Mouse (Mus musculus) CH12.LX (cell line): ENCODE results near the gene Stub1. TPM values are rescaled to one million over a fixed set of nuclear protein-coding genes. Genes with fewer than 3 reads are reported as not detected.

Source experiments
- DNase-seq: peaks from one replicate; pipeline ENCODE4 v3.0.0-alpha.2; 2013; ENCODE audit errors: extremely low read depth
- H3K27ac ChIP-seq: 2 replicates; pipeline ENCODE4 v1.5.1; 2012; ENCODE audit warnings: low read depth, mild to moderate bottlenecking, control low read depth, moderate library complexity; ENCODE audit not compliant: insufficient read depth
- H3K27me3 ChIP-seq: replicated peaks from 2 replicates; pipeline ENCODE3; 2012; ENCODE audit warnings: inconsistent platforms
- H3K36me3 ChIP-seq, 2 experiments: replicated peaks in 1 of 2; 2 replicates each; pipeline versions ENCODE3 to v1.6.1; 2012; ENCODE audit warnings: inconsistent platforms in 1 of 2, low read length in 1 of 2, mild to moderate bottlenecking in 1 of 2, mixed read lengths in 1 of 2, moderate library complexity in 1 of 2; ENCODE audit not compliant: control insufficient read depth in 1 of 2, insufficient read depth in 1 of 2
- H3K4me1 ChIP-seq, 2 experiments: 2 replicates each; pipeline ENCODE4 v1.6.1; 2012; ENCODE audit warnings: inconsistent platforms in 1 of 2, moderate library complexity in 1 of 2; ENCODE audit not compliant: insufficient read depth in 2 of 2, control insufficient read depth in 1 of 2
- H3K4me2 ChIP-seq: 2 replicates; pipeline ENCODE4 v1.6.1; 2012; ENCODE audit warnings: low read depth, mild to moderate bottlenecking, control low read depth; ENCODE audit not compliant: poor library complexity, insufficient read depth, severe bottlenecking
- H3K4me3 ChIP-seq, 3 experiments: fragments of 150-350 bp in 1 of 3; sonication (generic) in 1 of 3; replicated peaks in 1 of 3; 2 replicates each; pipeline versions ENCODE3 to v1.5.1; 2011 to 2012; ENCODE audit warnings: low read depth in 2 of 3, low read length in 2 of 3, mild to moderate bottlenecking in 2 of 3, moderate library complexity in 2 of 3, control low read depth in 1 of 3, improper control_type of control experiment in 1 of 3, inconsistent platforms in 1 of 3, mixed read lengths in 1 of 3; ENCODE audit not compliant: poor library complexity in 1 of 3
- H3K79me2 ChIP-seq: replicated peaks from 2 replicates; pipeline ENCODE4 v1.6.1; 2012; ENCODE audit warnings: mild to moderate bottlenecking, moderate library complexity; ENCODE audit not compliant: control insufficient read depth, poor library complexity, insufficient read depth, severe bottlenecking; ENCODE audit errors: extremely low read depth
- H3K9ac ChIP-seq: 2 replicates; pipeline ENCODE4 v1.6.1; 2012; ENCODE audit warnings: low read depth, mild to moderate bottlenecking, control low read depth, moderate library complexity; ENCODE audit not compliant: insufficient read depth
- H3K9me3 ChIP-seq: replicated peaks from 2 replicates; pipeline ENCODE3; 2012; ENCODE audit warnings: low read length, inconsistent platforms, mixed read lengths
- BHLHE40 ChIP-seq: IDR thresholded peaks from 2 replicates; pipeline ENCODE4 v1.6.1; 2011; ENCODE audit warnings: mild to moderate bottlenecking, low read depth, low read length, improper control_type of control experiment
- CHD1 ChIP-seq: IDR thresholded peaks from 2 replicates; pipeline ENCODE4 v1.6.1; 2012; ENCODE audit warnings: low read depth, low read length, improper control_type of control experiment, inconsistent platforms
- CHD2 ChIP-seq: IDR thresholded peaks from 2 replicates; pipeline ENCODE4 v1.6.1; 2011; ENCODE audit warnings: low read length, improper control_type of control experiment
- CTCF ChIP-seq, 2 experiments: IDR thresholded peaks in 1 of 2; conservative IDR thresholded peaks in 1 of 2; 2 replicates each; pipeline ENCODE4 v1.5.1; 2011 to 2012; ENCODE audit warnings: low read depth in 2 of 2, low read length in 2 of 2, improper control_type of control experiment in 1 of 2, inconsistent platforms in 1 of 2, mild to moderate bottlenecking in 1 of 2, moderate library complexity in 1 of 2
- E2F4 ChIP-seq: IDR thresholded peaks from 2 replicates; pipeline ENCODE4 v1.6.1; 2011; ENCODE audit warnings: low read depth, low read length, improper control_type of control experiment; ENCODE audit not compliant: insufficient replicate concordance
- ELF1 ChIP-seq: IDR thresholded peaks from 2 replicates; pipeline ENCODE4 v1.6.1; 2014; ENCODE audit warnings: low read depth, mild to moderate bottlenecking, inconsistent platforms, low read length, improper control_type of control experiment
- EP300 ChIP-seq: IDR thresholded peaks from 2 replicates; pipeline ENCODE4 v1.6.1; 2011; ENCODE audit warnings: low read length, improper control_type of control experiment
- ETS1 ChIP-seq: conservative IDR thresholded peaks from 2 replicates; pipeline ENCODE4 v1.6.1; 2012; ENCODE audit warnings: low read depth, mild to moderate bottlenecking, inconsistent platforms, low read length, improper control_type of control experiment, moderate library complexity
- GABPA ChIP-seq: IDR thresholded peaks from 2 replicates; pipeline ENCODE4 v1.6.1; 2012; ENCODE audit warnings: low read depth, low read length, improper control_type of control experiment, inconsistent platforms; ENCODE audit not compliant: insufficient replicate concordance
- HCFC1 ChIP-seq: IDR thresholded peaks from 2 replicates; pipeline ENCODE4 v1.6.1; 2012; ENCODE audit warnings: low read depth, mild to moderate bottlenecking, inconsistent platforms, low read length, improper control_type of control experiment
- IRF4 ChIP-seq: IDR thresholded peaks from 2 replicates; pipeline ENCODE4 v1.6.1; 2014; ENCODE audit warnings: low read depth, mild to moderate bottlenecking, inconsistent platforms, low read length, improper control_type of control experiment
- JUN ChIP-seq: IDR thresholded peaks from 2 replicates; pipeline ENCODE4 v1.6.1; 2011; ENCODE audit warnings: low read depth, mild to moderate bottlenecking, low read length, improper control_type of control experiment, moderate library complexity; ENCODE audit not compliant: insufficient read depth
- JUND ChIP-seq: conservative IDR thresholded peaks from 2 replicates; pipeline ENCODE4 v1.6.1; 2011; ENCODE audit warnings: low read depth, low read length, improper control_type of control experiment
- KAT2A ChIP-seq: IDR thresholded peaks from 2 replicates; pipeline ENCODE4 v1.6.1; 2012; ENCODE audit warnings: low read length, improper control_type of control experiment, inconsistent platforms; ENCODE audit not compliant: insufficient replicate concordance
- MAFK ChIP-seq: IDR thresholded peaks from 2 replicates; pipeline ENCODE4 v1.6.1; 2011; ENCODE audit warnings: low read length, improper control_type of control experiment; ENCODE audit not compliant: insufficient replicate concordance
- MAX ChIP-seq: IDR thresholded peaks from 2 replicates; pipeline ENCODE4 v1.6.1; 2011; ENCODE audit warnings: low read length, improper control_type of control experiment
- MAZ ChIP-seq: IDR thresholded peaks from 2 replicates; pipeline ENCODE4 v1.6.1; 2012; ENCODE audit warnings: low read depth, mild to moderate bottlenecking, inconsistent platforms, low read length, improper control_type of control experiment, moderate library complexity
- MEF2A ChIP-seq: IDR thresholded peaks from 2 replicates; pipeline ENCODE4 v1.6.1; 2014; ENCODE audit warnings: low read depth, mild to moderate bottlenecking, inconsistent platforms, low read length, improper control_type of control experiment, borderline replicate concordance
- MXI1 ChIP-seq: IDR thresholded peaks from 2 replicates; pipeline ENCODE4 v1.6.1; 2011; ENCODE audit warnings: mild to moderate bottlenecking, low read depth, low read length, improper control_type of control experiment
- MYC ChIP-seq: IDR thresholded peaks from 2 replicates; pipeline ENCODE4 v1.6.1; 2011; ENCODE audit warnings: low read depth, mild to moderate bottlenecking, improper control_type of control experiment, low read length
- NELFE ChIP-seq: IDR thresholded peaks from 2 replicates; pipeline ENCODE4 v1.6.1; 2011; ENCODE audit warnings: low read depth, low read length, improper control_type of control experiment
- NRF1 ChIP-seq: IDR thresholded peaks from 2 replicates; pipeline ENCODE4 v1.6.1; 2014; ENCODE audit warnings: low read depth, mild to moderate bottlenecking, inconsistent platforms, low read length, improper control_type of control experiment, moderate library complexity
- PAX5 ChIP-seq: IDR thresholded peaks from 2 replicates; pipeline ENCODE4 v1.6.1; 2012; ENCODE audit warnings: low read length, inconsistent platforms, mixed read lengths
- POLR2A ChIP-seq: IDR thresholded peaks from 2 replicates; pipeline ENCODE4 v1.6.1; 2011; ENCODE audit warnings: low read depth, mild to moderate bottlenecking, improper control_type of control experiment, low read length
- POLR2AphosphoS2 ChIP-seq: IDR thresholded peaks from 2 replicates; pipeline ENCODE4 v1.6.1; 2011; ENCODE audit warnings: low read depth, low read length, improper control_type of control experiment
- RAD21 ChIP-seq: IDR thresholded peaks from 2 replicates; pipeline ENCODE4 v1.6.1; 2011; ENCODE audit warnings: low read depth, mild to moderate bottlenecking, low read length, improper control_type of control experiment, moderate library complexity
- RCOR1 ChIP-seq: conservative IDR thresholded peaks from 2 replicates; pipeline ENCODE4 v1.6.1; 2012; ENCODE audit warnings: low read depth, mild to moderate bottlenecking, inconsistent platforms, low read length, improper control_type of control experiment
- SIN3A ChIP-seq: IDR thresholded peaks from 2 replicates; pipeline ENCODE4 v1.6.1; 2012; ENCODE audit warnings: low read length, improper control_type of control experiment, inconsistent platforms
- SMC3 ChIP-seq: IDR thresholded peaks from 2 replicates; pipeline ENCODE4 v1.6.1; 2011; ENCODE audit warnings: low read depth, low read length, improper control_type of control experiment
- TBP ChIP-seq: conservative IDR thresholded peaks from 2 replicates; pipeline ENCODE4 v1.6.1; 2011; ENCODE audit warnings: low read depth, low read length, improper control_type of control experiment
- TCF12 ChIP-seq: IDR thresholded peaks from 2 replicates; pipeline ENCODE4 v1.6.1; 2014; ENCODE audit warnings: low read depth, mild to moderate bottlenecking, inconsistent platforms, low read length, improper control_type of control experiment
- UBTF ChIP-seq: IDR thresholded peaks from 2 replicates; pipeline ENCODE4 v1.6.1; 2012; ENCODE audit warnings: low read depth, mild to moderate bottlenecking, inconsistent platforms, low read length, improper control_type of control experiment, moderate library complexity
- USF1 ChIP-seq: IDR thresholded peaks from 2 replicates; pipeline ENCODE4 v1.6.1; 2014; ENCODE audit warnings: low read depth, mild to moderate bottlenecking, inconsistent platforms, low read length, improper control_type of control experiment
- USF2 ChIP-seq: conservative IDR thresholded peaks from 2 replicates; pipeline ENCODE4 v1.6.1; 2011; ENCODE audit warnings: low read depth, low read length, improper control_type of control experiment
- ZC3H11A ChIP-seq: IDR thresholded peaks from 2 replicates; pipeline ENCODE4 v1.6.1; 2012; ENCODE audit warnings: low read depth, mild to moderate bottlenecking, inconsistent platforms, low read length, improper control_type of control experiment
- ZKSCAN1 ChIP-seq: IDR thresholded peaks from 2 replicates; pipeline ENCODE4 v1.6.1; 2012; ENCODE audit warnings: low read depth, inconsistent platforms, low read length, improper control_type of control experiment, borderline replicate concordance
- ZMIZ1 ChIP-seq: IDR thresholded peaks from 2 replicates; pipeline ENCODE4 v1.6.1; 2012; ENCODE audit warnings: low read depth, mild to moderate bottlenecking, inconsistent platforms, low read length, improper control_type of control experiment
- ZNF384 ChIP-seq: IDR thresholded peaks from 2 replicates; pipeline ENCODE4 v1.6.1; 2012; ENCODE audit warnings: low read depth, low read length, improper control_type of control experiment, inconsistent platforms
- dilution Hi-C: fragments of 300-500 bp; cut with MboI; formaldehyde crosslinking; loops from 2 replicates; pipeline ENCODE4 v1.14.3; 2020; ENCODE audit warnings: low sequenced_read_pairs; ENCODE audit not compliant: extremely low pct_unique_long_range_greater_than_20kb, extremely low pct_ligation_motif_present
- in situ Hi-C: fragments of 300-500 bp; cut with MboI; formaldehyde crosslinking; loops from 3 replicates; pipeline ENCODE4 v1.14.3; 2019; ENCODE audit warnings: low sequenced_read_pairs, low pct_ligation_motif_present, low pct_unique_long_range_greater_than_20kb, mixed read lengths
- polyA plus RNA-seq: library from polyadenylated mRNA; unstranded; fragments of >175 nt; gene quantifications from 2 replicates; pipeline ENCODE4 v1.2.1, GENCODE M21; 2012; ENCODE audit warnings: low read depth; ENCODE audit not compliant: insufficient read length
- total RNA-seq, 2 experiments: library from RNA; depleted of rRNA; stranded (reverse); fragments of 300-350 nt in 1 of 2; fragments of >200 nt in 1 of 2; gene quantifications; 2 replicates each; pipeline ENCODE4 v1.2.3; 2012 to 2014

Stub1 gene
- total and polyA plus RNA-seq, 3 experiments = 62.9 to 98.3 (median 84.8) TPM

DNA sequence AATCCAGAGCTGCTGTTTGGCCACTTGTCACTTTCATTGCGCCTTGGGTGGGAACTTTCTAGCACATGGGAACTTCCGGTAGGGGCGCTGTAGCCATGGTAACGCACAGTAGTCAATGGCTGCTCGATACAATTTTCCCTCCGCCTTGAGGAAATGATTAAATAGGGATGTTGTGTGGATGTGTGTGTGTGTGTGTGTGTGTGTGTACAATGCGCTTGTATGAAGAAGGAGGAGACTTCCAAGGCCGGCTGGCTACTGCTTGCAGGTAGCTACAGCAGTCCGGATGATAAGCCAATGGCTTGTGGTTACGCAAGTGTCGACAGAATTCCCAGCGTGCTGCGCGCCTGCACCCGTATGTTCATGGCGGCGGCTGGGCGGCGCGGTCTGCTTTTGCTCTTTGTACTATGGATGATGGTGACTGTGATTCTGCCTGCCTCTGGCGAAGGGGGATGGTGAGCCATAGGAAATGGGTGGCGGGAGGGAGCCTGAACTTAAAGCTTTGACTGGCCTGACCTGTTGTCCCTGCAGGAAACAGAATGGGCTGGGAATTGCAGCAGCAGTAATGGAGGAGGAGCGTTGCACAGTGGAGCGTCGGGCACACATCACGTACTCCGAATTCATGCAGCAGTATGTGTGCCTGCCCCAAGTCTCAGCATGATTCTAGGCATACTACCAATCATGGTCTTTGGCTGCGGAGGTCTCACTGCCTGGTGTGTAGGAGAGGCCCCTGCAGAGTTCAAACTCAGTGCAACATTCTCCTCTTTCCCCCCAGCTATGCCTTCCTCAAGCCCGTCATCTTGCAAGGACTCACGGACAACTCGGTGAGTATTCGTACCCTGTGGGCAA lies 4.3 kb downstream of the Stub1 start, which contains the start of gene Jmjd8:
TSS of gene Jmjd8 (plus strand) at position 156 of the 846 bp plus-strand sequence.
- Histone ChIP-seq H3K9ac (no peak within 1 kb of the TSS), H3K36me3 (peaks cover 49 to 70% of the 10 kb centered on the region in 2 experiments), H3K27ac (peak within 1 kb of the TSS; percentile 1; the same call in 1 of the 2 replicates), H3K27me3 (no peaks in the 10 kb centered on the region), H3K4me3 (peak within 1 kb of the TSS; percentile 43 to 64 (median 49)), H3K79me2 (peaks cover 14% of the 10 kb centered on the region)
- dilution Hi-C loops (no loop called here), in situ Hi-C loops (no loop called here)
- TF ChIP-seq ELF1 (peak; percentile 62), NRF1 (0 out of 2 replicates have a peak, but pooled peaks have one; percentile 21), POLR2AphosphoS2 (peak; percentile 26; the same call in 1 of the 2 replicates), ZNF384 (no peak), ZC3H11A (no peak), HCFC1 (peak; percentile 54), ZKSCAN1 (no peak), JUN (no peak), MXI1 (0 out of 2 replicates have a peak, but pooled peaks have one; percentile 51), E2F4 (no peak), MYC (peak; percentile 42; the same call in 1 of the 2 replicates), GABPA (no peak), KAT2A (no peak), ETS1 (no peak), USF1 (no peak), MAFK (no peak), MAX (no peak), USF2 (no peak), TBP (no peak), TCF12 (no peak), PAX5 (no peak), SIN3A (no peak; the same call in 1 of the 2 replicates), JUND (no peak), EP300 (no peak), IRF4 (no peak), BHLHE40 (no peak), CTCF (conservative IDR thresholded peaks at IDR 0.05 in 1 of 2, IDR thresholded peaks at IDR 0.05 in 1 of 2; ENCODE audit: low read depth in 2 of 2, low read length in 2 of 2) (peak in 1 of 2 experiments; percentile 43; a peak in 2 of 4 replicates), POLR2A (peak; percentile 45; the same call in 1 of the 2 replicates), UBTF (no peak), ZMIZ1 (no peak; the same call in 1 of the 2 replicates), CHD1 (no peak), MAZ (no peak), RAD21 (no peak), MEF2A (no peak), NELFE (0 out of 2 replicates have a peak, but pooled peaks have one; percentile 21), RCOR1 (no peak), SMC3 (no peak), CHD2 (no peak)
- TF ChIP-seq, all 38 proteins: peak for 9
- Histone ChIP-seq H3K4me2 (peak within 1 kb of the TSS; percentile 30), H3K9me3 (no peaks in the 10 kb centered on the region), H3K4me1 (peaks cover 26 to 61% of the 10 kb centered on the region in 2 experiments)
- peak; percentile 68 for DNase-seq
